Mouse (Mus musculus) right cerebral cortex, postnatal 4 days (tissue): ENCODE data around the gene Cacna2d3.

ENCODE experiments used
- DNase-seq: peaks from one replicate; pipeline ENCODE4 v3.0.0-alpha.2; 2022

Gene Cacna2d3

DNA sequence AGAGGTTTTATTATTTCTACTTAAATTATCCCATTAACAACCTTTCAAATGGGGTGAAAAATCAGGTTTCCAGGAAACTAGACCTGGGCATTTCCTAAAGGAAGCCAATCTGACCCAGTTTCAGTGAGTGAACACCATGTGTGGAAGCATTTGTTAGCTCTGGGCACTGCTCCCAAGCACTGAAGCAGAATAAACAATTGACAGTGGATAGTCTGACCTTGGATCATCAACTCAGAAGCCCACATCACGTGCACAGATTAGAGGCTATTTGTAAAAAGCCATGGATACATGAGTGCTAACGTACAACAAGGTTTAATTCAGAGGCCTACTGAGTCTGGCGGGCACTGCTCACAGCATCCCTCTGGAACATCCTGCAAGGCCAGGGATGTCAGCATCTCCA is 82.4 kb downstream of the Cacna2d3 start:
- DNase-seq = no peak

DNA sequence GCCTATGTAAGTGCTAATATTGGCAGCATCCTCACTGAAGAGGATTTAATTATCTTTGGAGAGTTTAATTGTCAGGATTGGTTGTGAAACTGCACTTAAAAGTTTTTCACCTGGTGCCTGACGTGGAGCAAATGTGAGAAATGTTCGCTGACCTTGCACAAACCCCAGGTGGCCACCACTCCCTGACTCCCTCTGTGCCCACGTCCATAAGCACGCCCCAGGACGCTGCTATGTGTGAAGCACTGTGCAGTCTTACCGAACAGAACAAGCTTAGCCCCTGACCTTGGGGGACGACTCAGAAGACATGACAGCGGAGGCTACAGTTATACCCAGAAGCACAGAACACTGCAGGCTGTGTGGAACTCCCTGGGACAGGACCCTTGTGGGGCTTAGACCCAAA is 93.5 kb downstream of the Cacna2d3 start:
- DNase-seq = no peak

DNA sequence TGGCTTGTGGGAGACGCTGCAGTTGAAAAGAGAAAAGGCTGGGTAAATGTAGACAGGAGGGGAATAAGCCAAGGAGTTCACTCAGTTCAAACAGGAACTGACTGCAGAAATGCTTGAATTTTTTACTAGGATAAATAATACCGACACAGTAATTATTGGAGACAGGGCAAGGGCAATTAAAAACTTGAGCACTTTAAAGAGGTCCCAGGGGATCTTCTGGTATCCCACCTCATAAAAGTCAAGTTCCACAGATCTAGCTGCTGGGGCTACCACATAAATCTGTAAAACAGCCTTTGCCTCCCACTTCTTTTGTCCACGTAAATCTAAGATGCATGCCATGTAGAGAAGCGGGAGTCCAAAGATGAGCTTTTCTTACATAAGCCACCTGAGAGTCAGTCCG is 109.2 kb downstream of the Cacna2d3 start:
- no peak for DNase-seq

DNA sequence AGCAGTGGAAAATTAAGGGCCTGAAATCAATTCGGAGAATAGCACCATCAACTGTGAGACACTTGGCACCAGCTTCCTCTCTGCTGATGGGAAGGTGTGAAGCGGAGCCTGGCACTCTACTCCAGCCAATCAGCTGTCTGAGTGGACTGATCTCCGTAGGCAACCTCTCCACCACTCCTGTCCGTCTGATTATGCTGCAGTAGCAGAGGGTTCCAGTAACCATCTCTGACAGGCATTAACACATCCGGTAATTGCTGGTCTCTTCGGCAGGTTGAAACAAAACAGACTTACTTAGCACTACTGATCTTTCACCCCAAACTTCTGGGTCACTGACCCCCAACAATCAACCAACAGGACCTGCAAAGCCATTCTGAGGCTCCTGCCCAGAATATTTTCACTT is 112.9 kb downstream of the Cacna2d3 start:
- no peak for DNase-seq

DNA sequence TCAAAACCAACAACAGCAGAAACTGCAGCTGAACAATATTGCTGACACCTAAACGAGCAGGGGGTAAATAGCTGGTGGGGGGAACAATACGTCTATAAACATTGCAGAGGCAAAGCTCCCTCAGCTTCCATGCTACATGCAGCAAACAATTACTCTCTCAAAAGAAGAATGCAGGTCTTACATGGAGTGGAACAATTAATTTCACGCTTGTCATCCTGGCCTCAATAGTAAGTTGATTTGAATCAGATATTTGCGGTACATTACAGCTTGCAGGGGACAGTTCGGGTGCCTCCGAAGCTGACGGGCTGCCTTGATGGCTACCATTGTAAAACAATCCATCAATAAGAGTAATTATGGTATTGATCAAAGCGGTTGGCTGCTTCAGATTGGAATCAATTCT is 122.2 kb downstream of the Cacna2d3 start:
- no peak for DNase-seq

DNA sequence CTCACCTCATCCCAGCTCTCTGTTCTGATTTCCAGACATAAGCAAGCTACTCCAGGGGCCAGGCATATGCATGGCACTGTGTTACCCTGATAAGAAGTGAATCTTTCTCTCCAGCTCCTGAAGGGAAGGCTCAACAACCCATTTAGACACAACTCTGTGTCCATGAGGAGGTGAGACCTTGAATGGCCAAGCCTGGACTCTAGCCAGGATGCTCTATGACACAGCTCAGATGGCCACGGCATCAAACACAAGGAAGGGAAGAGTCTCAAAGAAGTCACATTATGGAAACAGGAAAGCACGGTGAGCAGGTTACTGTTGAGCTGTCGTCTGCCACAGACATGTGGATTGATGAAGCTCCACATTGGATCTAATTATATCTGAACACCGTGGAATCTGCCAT is 128.8 kb downstream of the Cacna2d3 start:
- no peak for DNase-seq

DNA sequence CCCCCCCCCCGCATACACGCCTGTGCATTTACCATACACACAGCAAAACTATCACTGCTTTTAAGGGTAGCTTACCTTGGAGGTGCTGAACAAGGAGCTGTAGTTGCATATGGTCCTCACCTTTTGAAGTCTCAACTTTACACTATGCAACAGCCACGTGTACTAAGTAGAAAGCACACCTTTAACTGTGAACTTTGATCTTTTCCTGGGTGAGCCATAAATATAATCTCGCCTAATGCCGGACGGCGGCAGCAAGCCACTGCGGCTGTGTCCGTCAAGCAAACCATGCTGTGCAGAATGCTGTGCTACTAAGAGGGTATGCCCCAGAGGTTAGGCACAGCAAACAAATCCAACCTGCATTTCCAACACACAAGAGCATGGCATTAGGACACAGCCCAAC is 132.0 kb downstream of the Cacna2d3 start:
- no peak for DNase-seq

DNA sequence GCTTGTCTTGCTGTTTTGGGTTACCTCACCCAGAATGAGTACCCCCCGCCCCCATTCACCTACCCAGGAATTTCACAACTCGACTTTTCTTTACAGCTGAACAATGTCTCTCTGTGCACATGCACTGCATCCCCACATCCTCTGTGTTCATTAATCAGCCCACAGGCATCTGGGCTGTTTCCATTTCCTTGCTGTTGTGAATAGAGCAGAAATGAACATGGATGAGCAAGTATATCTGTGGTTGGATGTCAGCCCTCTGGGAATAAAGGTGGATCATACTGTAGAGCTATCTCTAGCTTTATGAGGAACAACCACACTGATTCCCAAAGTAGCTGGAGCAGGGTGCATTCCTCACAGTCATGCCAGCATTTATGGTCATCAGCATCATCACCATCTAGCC is 139.7 kb downstream of the Cacna2d3 start:
- DNase-seq = no peak

DNA sequence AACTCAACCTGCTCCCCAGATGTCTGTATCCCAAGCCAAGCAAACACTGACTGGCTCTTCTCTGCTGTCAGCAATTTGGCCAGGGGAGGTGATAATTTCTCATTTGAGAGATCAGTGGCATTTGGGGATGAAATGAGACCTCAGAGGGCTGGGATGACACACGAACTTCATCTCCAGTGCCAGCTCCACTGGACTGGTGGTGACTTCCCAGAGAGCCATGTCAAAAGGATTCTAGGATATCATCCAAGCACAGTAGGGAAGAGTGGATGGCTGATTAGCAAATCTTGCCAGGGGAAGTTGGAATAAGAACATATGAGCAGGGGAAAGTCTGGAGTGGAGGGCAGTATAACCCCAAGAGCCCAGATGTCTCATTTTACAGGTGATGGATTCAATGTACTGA is 143.9 kb downstream of the Cacna2d3 start:
- no peak for DNase-seq

DNA sequence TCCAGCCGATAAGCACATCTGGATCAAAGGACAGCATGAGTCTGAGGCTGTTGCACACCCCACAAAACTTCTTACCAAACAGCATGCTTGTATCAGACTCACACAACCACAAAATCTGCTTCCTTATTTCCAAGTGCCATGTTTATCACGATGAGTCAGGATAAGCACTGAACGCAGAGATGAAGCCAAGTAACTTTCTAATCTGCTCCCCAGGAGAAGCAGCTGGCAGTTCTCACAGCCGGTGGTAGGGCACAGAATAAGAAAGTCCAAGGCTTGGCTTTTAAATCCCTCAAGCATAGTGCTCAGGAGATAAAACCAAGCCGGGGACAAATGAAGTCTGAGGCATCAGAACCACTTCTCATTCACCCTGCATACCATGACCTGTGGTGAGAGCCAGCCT is 146.1 kb downstream of the Cacna2d3 start:
- no peak for DNase-seq

DNA sequence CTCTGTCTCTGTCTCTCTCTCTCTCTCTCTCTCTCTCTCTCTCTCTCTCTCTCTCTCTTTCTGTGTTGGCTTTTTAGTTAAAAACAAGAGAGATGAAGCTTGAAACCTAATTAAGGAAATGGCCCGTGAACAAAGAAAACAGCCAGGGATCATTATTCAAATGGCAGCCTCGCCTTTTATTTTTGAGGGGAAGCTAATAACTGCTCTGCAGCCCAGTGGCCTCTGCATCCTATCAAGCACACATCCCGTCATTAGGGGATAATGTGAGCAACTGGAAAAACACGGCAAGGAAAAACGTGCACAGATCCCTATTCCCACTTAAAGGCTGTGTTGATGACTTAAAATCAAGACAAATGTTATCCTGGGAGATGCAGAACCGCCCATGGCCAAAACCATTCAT is 159.0 kb downstream of the Cacna2d3 start:
- no peak for DNase-seq

DNA sequence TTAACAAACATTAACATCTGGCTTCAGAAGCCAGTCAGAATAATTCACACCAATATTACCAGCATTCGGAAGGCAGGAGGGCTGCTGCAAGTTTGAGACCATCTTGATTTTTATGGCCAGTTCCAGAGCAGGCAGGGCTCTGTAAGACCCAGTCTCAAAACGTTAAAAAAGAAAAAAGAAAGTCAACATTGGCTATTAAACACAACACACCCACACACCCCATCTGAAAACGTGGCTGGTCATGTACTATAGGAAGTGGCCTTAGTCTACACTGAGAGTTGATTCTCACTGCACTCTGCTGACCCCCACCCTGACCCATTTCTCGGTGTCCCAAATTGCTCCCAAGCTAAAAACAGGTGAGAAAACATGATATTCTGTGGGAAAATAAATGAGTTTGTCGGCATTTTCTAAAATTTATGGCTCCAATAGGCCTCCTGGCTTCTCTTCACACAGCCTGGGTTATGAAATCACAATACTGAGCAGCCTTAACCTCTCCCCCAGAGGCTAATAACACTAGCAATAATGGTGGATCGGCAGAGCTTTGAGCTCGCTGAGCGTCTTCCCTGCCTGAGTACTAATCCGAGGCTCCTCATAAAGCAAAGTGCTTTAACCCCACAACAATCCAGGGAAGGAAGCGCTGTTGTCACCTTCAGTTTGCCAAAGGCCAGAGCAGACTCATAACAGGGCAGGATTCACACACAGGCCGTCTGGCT is 160.4 kb downstream of the Cacna2d3 start:
- DNase-seq = no peak

DNA sequence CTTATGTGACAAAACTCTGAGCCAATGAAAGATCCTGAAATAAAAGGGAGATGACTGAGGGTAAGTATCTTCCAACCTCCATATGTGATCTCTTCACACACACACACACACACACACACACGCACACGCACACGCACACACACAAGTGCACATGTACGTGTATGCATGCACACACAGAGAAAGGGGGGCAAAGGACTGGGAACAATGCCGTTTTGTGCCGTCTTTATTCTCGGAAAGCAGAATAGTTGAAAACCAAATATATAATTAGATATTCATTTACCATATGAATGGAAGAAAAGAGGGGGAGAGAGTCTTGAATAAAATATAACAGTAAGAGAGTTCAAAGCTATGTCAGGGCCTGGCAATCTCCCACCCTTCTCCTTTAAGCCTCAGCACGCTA is 163.2 kb downstream of the Cacna2d3 start:
- DNase-seq = no peak

DNA sequence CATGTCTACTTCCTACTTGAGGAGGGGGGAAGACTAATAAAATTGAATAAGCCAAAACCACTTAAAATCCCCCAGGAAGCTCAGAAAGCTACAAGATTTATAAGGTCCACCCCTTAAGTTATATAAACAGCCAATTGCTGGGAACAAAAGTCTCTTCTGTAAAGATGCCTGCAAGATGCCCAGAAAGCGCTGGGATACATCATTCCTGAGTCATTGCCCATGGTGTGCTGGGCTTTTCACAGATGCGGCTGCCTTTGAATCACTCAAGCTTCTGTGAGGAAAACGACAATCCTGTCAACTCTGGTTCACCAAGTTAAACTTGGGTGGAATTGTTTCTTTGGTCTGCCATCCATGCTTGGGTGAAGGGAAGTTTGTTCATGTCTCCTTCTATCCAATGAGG is 165.5 kb downstream of the Cacna2d3 start:
- DNase-seq = no peak

DNA sequence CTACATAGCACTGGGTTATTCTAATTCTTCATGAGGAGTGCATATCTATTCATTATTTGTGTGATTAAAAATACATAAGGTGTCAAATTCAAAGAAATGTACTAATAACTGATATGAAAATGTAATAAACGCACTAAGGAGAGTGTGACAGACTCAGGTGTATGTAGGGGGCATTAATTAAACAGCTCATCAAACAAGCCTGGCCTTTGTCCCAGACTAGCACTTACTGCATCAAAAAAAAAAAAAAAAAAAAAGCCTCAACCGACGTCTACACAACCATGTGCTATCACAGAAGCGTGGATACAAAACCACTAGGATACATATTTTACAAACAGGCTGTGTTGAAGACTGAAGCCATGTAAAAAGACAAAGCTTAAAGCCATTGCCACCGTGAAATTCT is 169.2 kb downstream of the Cacna2d3 start:
- DNase-seq = no peak

DNA sequence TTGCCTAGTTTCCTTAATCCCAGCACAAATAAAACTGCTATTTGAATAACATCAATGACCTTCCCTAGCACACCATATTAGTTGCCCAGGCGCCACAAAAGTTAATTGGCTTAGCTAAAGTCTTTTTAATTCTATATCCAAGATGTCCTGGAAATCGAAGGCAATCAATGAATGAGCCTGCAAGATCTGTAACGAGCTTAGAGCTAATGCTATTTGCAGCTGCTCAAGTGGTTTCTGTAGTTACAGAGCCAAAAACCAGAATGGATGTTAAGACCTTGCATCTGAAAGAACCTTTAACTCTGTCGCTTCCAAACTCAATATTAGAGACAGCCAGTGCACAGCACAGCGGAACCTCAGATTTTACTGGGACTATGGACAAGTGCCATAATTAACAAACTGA is 173.0 kb downstream of the Cacna2d3 start:
- DNase-seq = no peak

DNA sequence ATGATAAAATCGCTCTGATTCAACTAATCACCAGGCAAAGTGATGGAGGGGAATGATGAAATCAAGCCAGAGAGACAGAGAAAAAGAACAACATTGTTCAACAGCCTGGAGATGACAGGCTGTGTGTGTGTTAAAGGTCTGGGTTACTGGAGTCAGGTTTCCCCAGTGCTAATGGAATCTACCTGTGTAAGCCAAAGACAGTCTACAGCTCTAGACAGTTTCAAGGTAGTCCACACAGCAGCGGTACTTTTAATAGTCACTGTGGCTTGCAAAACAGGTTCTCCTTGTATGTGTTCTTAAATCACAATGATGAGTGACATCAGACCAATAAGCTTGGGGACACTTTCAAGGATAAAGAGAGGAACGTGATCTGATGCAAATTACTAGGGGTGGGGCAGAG is 191.1 kb downstream of the Cacna2d3 start:
- DNase-seq = no peak

DNA sequence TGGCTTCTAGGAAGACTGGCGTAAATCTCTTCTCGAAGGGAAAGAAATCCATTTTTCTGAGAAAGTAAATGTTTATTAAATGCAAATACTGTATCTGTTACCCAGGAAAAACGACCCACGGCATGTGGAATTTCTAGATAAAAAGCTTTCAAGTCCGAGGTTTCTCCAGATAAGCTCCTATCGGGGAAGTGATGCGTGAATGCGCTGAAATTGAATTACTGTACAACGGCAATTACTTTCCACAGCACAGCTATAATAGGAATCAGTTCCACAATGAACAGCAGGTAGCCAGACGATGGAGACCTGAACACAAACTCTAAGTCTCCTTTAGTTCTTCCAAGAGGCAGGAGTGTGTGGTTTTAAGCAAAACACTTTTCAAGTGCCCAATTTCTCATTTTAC is 193.0 kb downstream of the Cacna2d3 start:
- DNase-seq = no peak

DNA sequence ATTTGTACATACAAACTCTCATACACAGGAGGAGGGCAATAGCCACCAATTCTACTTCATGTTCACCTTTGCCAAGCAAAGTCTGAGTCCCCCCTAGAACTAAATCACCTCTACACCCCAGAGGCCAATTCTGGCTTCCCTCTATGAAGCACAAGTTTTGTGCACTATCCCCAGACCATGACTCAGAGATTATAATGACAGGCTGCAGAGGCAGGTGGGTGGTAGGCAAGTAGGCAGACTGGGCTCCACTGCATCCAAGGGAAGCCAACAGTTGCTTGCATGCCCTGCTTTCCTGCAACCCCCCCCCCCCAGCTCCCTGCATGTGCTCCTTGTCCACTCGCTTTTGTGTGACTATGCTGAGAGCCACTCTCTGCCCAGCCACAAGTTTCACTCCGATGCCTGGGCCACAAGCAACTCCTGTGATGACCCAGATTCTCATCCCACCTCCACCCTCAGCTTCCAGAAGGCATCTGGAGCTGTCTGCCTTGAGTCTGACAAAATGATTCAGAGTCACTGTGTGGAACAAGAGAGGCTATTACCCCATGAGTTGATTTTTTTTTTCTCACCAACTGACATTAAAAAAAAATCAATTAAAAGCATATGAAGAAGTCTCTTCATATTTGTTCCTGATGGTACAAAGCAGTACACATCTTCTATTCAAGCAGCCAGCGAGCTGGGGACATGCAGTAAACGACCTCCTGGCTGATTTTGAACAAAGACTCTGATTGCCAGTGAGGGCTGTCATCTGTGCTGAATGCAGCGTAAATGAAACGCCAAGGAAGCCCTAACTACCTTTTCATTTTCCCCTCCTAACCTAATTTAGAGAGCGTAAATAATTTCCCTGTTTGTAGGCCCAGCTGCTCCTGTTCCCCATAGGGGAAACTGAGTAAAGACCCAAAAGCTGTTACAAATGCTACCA is 201.7 kb downstream of the Cacna2d3 start:
- DNase-seq = no peak

DNA sequence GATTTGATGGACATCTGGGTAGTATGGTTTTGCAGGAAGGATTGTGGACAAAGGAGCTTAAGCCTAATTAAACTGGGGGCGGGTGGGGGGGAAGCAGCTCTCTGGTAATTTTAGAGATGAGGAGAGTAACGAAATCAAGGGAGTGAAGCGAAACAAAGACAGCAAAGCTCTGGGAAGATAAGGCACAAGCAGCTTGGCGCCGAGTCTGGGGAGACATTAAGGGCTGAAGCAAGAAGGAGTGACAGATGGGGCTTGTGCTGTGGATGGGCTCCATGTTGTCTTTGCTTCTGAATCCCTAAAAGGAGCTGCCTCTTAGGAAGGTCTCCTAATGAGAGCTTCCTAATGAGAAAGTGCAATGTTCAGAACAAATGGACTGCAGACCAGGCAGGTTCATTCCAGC is 219.0 kb downstream of the Cacna2d3 start:
- peak; percentile 19 for DNase-seq

DNA sequence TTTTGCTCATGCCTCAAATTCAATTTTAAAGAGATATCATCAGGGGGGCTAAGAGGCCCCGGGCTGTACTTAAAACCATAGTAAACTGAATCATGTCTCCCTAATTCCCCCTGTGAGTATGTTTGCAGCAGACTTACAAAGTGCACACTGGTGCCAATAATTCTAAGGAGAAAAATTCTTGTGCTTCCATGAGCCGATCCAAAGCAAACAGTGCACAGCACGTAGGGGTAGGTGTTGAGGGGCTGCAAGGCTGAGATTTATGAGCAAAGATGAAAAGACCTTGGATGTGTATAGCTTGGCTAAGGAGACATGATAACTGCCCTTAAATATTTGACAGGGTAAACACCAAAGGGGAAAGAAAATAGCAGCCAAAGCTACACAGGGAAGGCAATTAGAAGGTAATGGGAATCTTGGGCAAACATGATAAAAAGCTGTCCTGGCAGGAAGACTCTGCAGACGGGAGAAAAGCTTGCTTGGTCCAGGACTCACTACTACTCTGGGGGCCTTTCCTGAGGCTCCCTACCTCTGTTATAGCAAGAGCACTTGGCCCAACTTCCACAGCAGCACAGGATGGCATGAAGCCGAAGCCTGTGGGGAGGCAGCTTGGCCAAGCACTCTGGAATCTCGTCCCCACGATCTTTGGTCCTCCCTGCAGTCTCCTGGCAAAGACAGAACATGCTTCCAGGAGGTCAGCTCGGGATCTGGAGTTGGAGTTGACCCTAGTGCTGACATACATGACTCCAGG is 222.9 kb downstream of the Cacna2d3 start:
- DNase-seq = no peak

DNA sequence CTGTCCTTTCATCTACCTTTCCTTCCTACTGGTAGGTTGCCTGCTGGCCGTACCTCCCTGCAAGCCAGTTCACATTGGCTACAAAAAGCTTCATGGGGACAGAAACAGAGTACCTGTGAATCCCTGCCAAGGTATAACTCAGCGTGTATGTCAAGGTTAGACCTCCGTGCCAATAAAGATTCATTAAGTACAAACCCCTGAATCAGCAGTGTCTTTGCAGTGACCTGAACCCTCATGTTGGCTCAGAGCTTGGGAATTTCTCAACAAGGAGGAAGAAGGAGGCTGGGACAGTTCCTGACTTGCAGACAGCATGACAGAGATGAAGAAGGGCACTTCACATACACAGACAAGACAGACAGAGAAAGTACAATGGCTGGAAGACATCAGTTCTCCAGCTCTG is 225.1 kb downstream of the Cacna2d3 start:
- DNase-seq = no peak

DNA sequence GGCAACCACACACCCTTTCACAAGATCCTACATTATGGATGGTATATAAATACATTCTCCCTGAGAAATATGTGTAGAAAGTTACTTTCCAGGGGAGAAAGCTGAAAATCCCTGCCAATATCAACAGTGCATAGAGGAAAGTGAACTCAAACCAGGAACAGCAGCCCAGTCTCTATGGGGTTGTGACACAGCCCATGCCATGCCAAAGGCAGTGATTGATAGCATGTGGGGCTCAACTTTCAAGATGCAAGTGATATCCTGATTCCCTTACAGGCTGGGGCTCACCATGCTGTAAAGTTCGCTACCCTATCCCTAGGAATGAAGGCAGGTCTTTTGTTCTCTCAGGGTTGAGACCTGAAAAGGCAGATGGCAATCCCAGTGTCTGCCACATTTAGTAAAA is 229.9 kb downstream of the Cacna2d3 start:
- DNase-seq = no peak

DNA sequence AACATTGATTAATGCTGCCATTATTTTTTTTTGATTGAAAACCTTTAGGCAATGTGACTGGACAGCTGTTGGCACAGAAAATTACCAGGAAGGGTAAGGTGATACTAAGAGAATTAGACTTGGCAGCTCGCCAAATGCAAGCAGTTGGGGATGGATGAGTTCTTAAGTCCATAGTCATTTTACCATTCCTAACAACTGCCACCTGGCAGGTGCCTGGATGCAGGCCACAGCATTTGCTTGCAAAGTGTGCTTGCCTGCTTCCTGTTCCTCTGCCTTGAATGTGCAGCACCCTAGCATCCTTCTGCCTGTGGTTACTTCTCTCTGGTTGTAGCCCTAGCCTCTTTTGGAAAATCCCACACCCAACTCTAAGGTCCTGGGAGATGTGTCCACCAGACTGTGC is 236.2 kb downstream of the Cacna2d3 start:
- DNase-seq = peak; percentile 3
